ENCODE assay signal across 10 mouse cellular contexts in genomic region chr4:53117610-53118009, GRCm38 (mm10). TPM values are rescaled to one million over a fixed set of nuclear protein-coding genes. Genes with fewer than 3 reads are reported as not detected.
DNase-seq lines count a peak whose midpoint lies in the region; ATAC-seq and TF ChIP-seq lines count a peak whose summit lies in the region.
"Had no signal": no experiment of that assay in that cellular context is flagged by ENCODE, and none has a peak within 500 bp of the region (broad histone marks: within the 10 kb centered on the region; RNA-seq: fewer than 3 reads in every experiment).

No protein-coding gene starts in this region.

- no peak for TF ChIP-seq POLR2A in CH12.LX (IDR thresholded peaks at IDR 0.05; ENCODE audit: low read depth, low read length)

- no peaks in the 10 kb centered on the region for H3K9me3 ChIP-seq in kidney, embryonic 14.5 days (ENCODE audit: control insufficient read depth, low read length)
- no peaks in the 10 kb centered on the region for H3K9me3 ChIP-seq in CH12.LX (replicated peaks; ENCODE audit: low read length)
- H3K9me3 ChIP-seq: limb, embryonic 13.5 days; neural tube, embryonic 12.5 days had no signal

- in situ Hi-C loops in CH12.LX (cut with MboI; ENCODE audit: low pct_ligation_motif_present, low pct_unique_long_range_greater_than_20kb, low sequenced_read_pairs) = loop anchor here (25.0 kb wide), 1 partner anchor 470 kb away; no protein-coding TSS in a partner anchor

- no peaks in the 10 kb centered on the region for H3K79me2 ChIP-seq in CH12.LX (replicated peaks; ENCODE audit: control insufficient read depth, extremely low read depth, insufficient read depth, poor library complexity, severe bottlenecking)

- no peaks in the 10 kb centered on the region for H3K27me3 ChIP-seq in kidney, embryonic 14.5 days (ENCODE audit: control insufficient read depth, insufficient read depth, low read length)
- H3K27me3 ChIP-seq in CH12.LX (replicated peaks) = no peaks in the 10 kb centered on the region
- H3K27me3 ChIP-seq: limb, embryonic 13.5 days; neural tube, embryonic 12.5 days had no signal

- H3K4me2 ChIP-seq in kidney, embryonic 14.5 days (replicated peaks; ENCODE audit: low read depth, low read length) = no peak overlapping the region
- no peak overlapping the region for H3K4me2 ChIP-seq in CH12.LX (ENCODE audit: insufficient read depth, low read depth, poor library complexity, severe bottlenecking)
- H3K4me2 ChIP-seq: limb, embryonic 13.5 days; neural tube, embryonic 12.5 days had no signal

- TF ChIP-seq RAD21 in CH12.LX (IDR thresholded peaks at IDR 0.05; ENCODE audit: low read depth, low read length) = peak; percentile 73

- dilution Hi-C loops in CH12.LX (cut with MboI; ENCODE audit: extremely low pct_ligation_motif_present, extremely low pct_unique_long_range_greater_than_20kb, low sequenced_read_pairs) = no loop called here

- H3K27ac ChIP-seq in kidney, embryonic 14.5 days (ENCODE audit: low read depth, low read length) = no peak overlapping the region
- no peak overlapping the region for H3K27ac ChIP-seq in CH12.LX (ENCODE audit: insufficient read depth, low read depth)
- H3K27ac ChIP-seq: limb, embryonic 13.5 days; neural tube, embryonic 12.5 days had no signal

- peak in 1 of 2 experiments; percentile 69; a peak in 2 of 4 replicates for TF ChIP-seq CTCF in CH12.LX (conservative IDR thresholded peaks at IDR 0.05 in 1 of 2, IDR thresholded peaks at IDR 0.05 in 1 of 2; ENCODE audit: low read depth in 2 of 2, low read length in 2 of 2)

- no peak for TF ChIP-seq EP300 in CH12.LX (IDR thresholded peaks at IDR 0.05; ENCODE audit: low read length)

- 0 out of 2 replicates have a peak, but pooled peaks cover 7% of the 10 kb centered on the region for H3K4me1 ChIP-seq in kidney, embryonic 14.5 days (ENCODE audit: control insufficient read depth, insufficient read depth, low read length)
- peaks cover 7 to 38% of the 10 kb centered on the region in 2 experiments for H3K4me1 ChIP-seq in CH12.LX (ENCODE audit: control insufficient read depth in 1 of 2, insufficient read depth in 2 of 2)
- H3K4me1 ChIP-seq: neural tube, embryonic 12.5 days had no signal

- peak; percentile 22 for DNase-seq in CD4-positive, CD25-positive, alpha-beta regulatory T cell, adult 2 months (ENCODE audit: low read depth, low spot score)
- DNase-seq in kidney, adult 9 months = peak; percentile 22
- peak; percentile 34 for DNase-seq in CH12.LX (ENCODE audit: extremely low read depth)
- peak; percentile 40 for DNase-seq in embryo, embryonic 11 days
- no peak for DNase-seq in ovary, postnatal 10 days (ENCODE audit: low spot score)
- no peak for DNase-seq in gastrocnemius, postnatal 4 days (ENCODE audit: low spot score in 2 of 2)

- no peaks in the 10 kb centered on the region for H3K36me3 ChIP-seq in kidney, embryonic 14.5 days (ENCODE audit: control insufficient read depth, insufficient read depth, low read length)
- H3K36me3 ChIP-seq in CH12.LX (replicated peaks in 1 of 2; ENCODE audit: control insufficient read depth in 1 of 2, insufficient read depth in 1 of 2, low read length in 1 of 2) = no peaks in the 10 kb centered on the region

- no peak overlapping the region for H3K9ac ChIP-seq in kidney, embryonic 14.5 days (ENCODE audit: low read depth, low read length)
- H3K9ac ChIP-seq in CH12.LX (ENCODE audit: insufficient read depth, low read depth) = no peak overlapping the region
- H3K9ac ChIP-seq: limb, embryonic 13.5 days; neural tube, embryonic 12.5 days had no signal

- ATAC-seq in CD4-positive, CD25-positive, alpha-beta regulatory T cell, adult 4 months = no peak
- no peak for ATAC-seq in kidney, embryonic 14.5 days (ENCODE audit: low FRiP score, low TSS enrichment)

- H3K4me3 ChIP-seq in kidney, embryonic 14.5 days (ENCODE audit: low read length) = no peak overlapping the region
- H3K4me3 ChIP-seq in CH12.LX (replicated peaks in 1 of 3; ENCODE audit: low read depth in 2 of 3, low read length in 2 of 3, poor library complexity in 1 of 3) = no peak overlapping the region
- H3K4me3 ChIP-seq: limb, embryonic 13.5 days; neural tube, embryonic 12.5 days had no signal

TF ChIP-seq in CH12.LX, 34 proteins besides CTCF, POLR2A, EP300 and RAD21:
- TF ChIP-seq USF1 (IDR thresholded peaks at IDR 0.05; ENCODE audit: low read depth, low read length) (no peak), ZC3H11A (IDR thresholded peaks at IDR 0.05; ENCODE audit: low read depth, low read length) (peak; percentile 37; the same call in 1 of the 2 replicates), SMC3 (IDR thresholded peaks at IDR 0.05; ENCODE audit: low read depth, low read length) (peak; percentile 82)

RNA-seq across cellular contexts. Expression of gene Abca1, which starts 42.1 kb away (rescaled TPM):
- polyA plus RNA-seq in CD4-positive, CD25-positive, alpha-beta regulatory T cell, adult 4 months (2017; shearing (Covaris generic)) = 1 to 10 TPM; 2.8 to 4.6 TPM
- 3.4 and 5.6 TPM in 2 replicates for polyA plus RNA-seq in kidney, embryonic 14.5 days (2014; fragmentation: Nextera tagmentation; extraction: Ambion mirVana)
- total RNA-seq in CH12.LX (2012; rRNA removed) = 0.08 and 0.13 TPM in 2 replicates
- 0.35 and 0.46 TPM in 2 replicates for total RNA-seq in CH12.LX (2014; rRNA removed)
- 0.46 and 0.55 TPM in 2 replicates for polyA plus RNA-seq in CH12.LX (2012; ENCODE audit: insufficient read length, low read depth)
- 10 to 100 TPM; 13.1 to 17.0 TPM for total RNA-seq in gastrocnemius, postnatal 4 days (2021)

Comparison
In these comparisons a context has a peak if more than half of its experiments do, and no peak if none do; other contexts are left out.
1. DNase-seq: peak in CD4-positive, CD25-positive, alpha-beta regulatory T cell, adult 2 months (single experiment), kidney, adult 9 months (single experiment), CH12.LX (single experiment) and embryo, embryonic 11 days (single experiment); none in ovary, postnatal 10 days (single experiment) and gastrocnemius, postnatal 4 days (0 of 2).